Mouse (Mus musculus) myocyte (in vitro differentiated cells): ENCODE results near the gene Hephl1. TPM values are rescaled to one million over a fixed set of nuclear protein-coding genes. Genes with fewer than 3 reads are reported as not detected.
A peak's percentile ranks its signal among the peaks of the same experiment; 100 is the strongest.

Source experiments
- H3K27me3 ChIP-seq: one replicate; pipeline ENCODE4 v1.6.1; 2011; ENCODE audit not compliant: control insufficient read depth, insufficient read depth, insufficient read length
- H3K36me3 ChIP-seq: one replicate; pipeline ENCODE4 v1.6.1; 2011; ENCODE audit not compliant: control insufficient read depth, insufficient read depth
- H3K4me2 ChIP-seq: one replicate; pipeline ENCODE4 v1.6.1; 2011; ENCODE audit warnings: low read depth, control low read depth
- H3K4me3 ChIP-seq: one replicate; pipeline ENCODE4 v1.5.1; 2011; ENCODE audit warnings: mild to moderate bottlenecking, control low read depth, moderate library complexity
- H3K79me2 ChIP-seq: one replicate; pipeline ENCODE4 v1.6.1; 2011; ENCODE audit not compliant: control insufficient read depth, insufficient read depth
- H3ac ChIP-seq: one replicate; pipeline ENCODE4 v1.6.1; 2011; ENCODE audit not compliant: control insufficient read depth, insufficient read length
- CEBPB ChIP-seq: IDR thresholded peaks from 2 replicates; pipeline ENCODE4 v1.6.1; 2011; ENCODE audit warnings: mild to moderate bottlenecking, moderate library complexity; ENCODE audit not compliant: poor library complexity, insufficient read depth, severe bottlenecking
- E2F4 ChIP-seq: IDR thresholded peaks from one replicate; pipeline ENCODE4 v1.6.1; 2011; ENCODE audit warnings: mild to moderate bottlenecking, control low read depth, moderate library complexity; ENCODE audit not compliant: insufficient read depth
- MAX ChIP-seq: IDR thresholded peaks from one replicate; pipeline ENCODE4 v1.6.1; 2011; ENCODE audit warnings: low read depth, mild to moderate bottlenecking, control low read depth
- MYOD1 ChIP-seq, 3 experiments: IDR thresholded peaks; one replicate each; pipeline ENCODE4 v1.6.1; 2011; ENCODE audit warnings: control low read depth in 2 of 3, low read depth in 2 of 3, mild to moderate bottlenecking in 2 of 3, moderate library complexity in 1 of 3; ENCODE audit not compliant: insufficient read length in 2 of 3, control insufficient read depth in 1 of 3
- MYOG ChIP-seq, 3 experiments: IDR thresholded peaks; one replicate each; pipeline ENCODE4 v1.6.1; 2011; ENCODE audit warnings: control low read depth in 2 of 3, low read depth in 2 of 3, mild to moderate bottlenecking in 2 of 3; ENCODE audit not compliant: insufficient read length in 2 of 3, control insufficient read depth in 1 of 3, insufficient read depth in 1 of 3
- POLR2A ChIP-seq: IDR thresholded peaks from one replicate; pipeline ENCODE4 v1.6.1; 2011; ENCODE audit warnings: low read depth, mild to moderate bottlenecking, control low read depth, moderate library complexity; ENCODE audit not compliant: insufficient read length
- POLR2AphosphoS2 ChIP-seq: IDR thresholded peaks from one replicate; pipeline ENCODE4 v1.6.1; 2011; ENCODE audit warnings: low read depth, control low read depth; ENCODE audit not compliant: insufficient read length
- REST ChIP-seq: IDR thresholded peaks from one replicate; pipeline ENCODE4 v1.6.1; 2011; ENCODE audit warnings: mild to moderate bottlenecking, control low read depth, moderate library complexity; ENCODE audit not compliant: insufficient read depth, insufficient read length
- SRF ChIP-seq: IDR thresholded peaks from one replicate; pipeline ENCODE4 v1.6.1; 2011; ENCODE audit warnings: low read depth; ENCODE audit not compliant: control insufficient read depth, insufficient read length
- TCF12 ChIP-seq: IDR thresholded peaks from one replicate; pipeline ENCODE4 v1.6.1; 2011; ENCODE audit warnings: mild to moderate bottlenecking, control low read depth; ENCODE audit not compliant: poor library complexity, insufficient read depth, severe bottlenecking
- TCF3 ChIP-seq: IDR thresholded peaks from one replicate; pipeline ENCODE4 v1.6.1; 2011; ENCODE audit warnings: low read depth, control low read depth; ENCODE audit not compliant: insufficient read length
- USF1 ChIP-seq: IDR thresholded peaks from one replicate; pipeline ENCODE4 v1.6.1; 2011; ENCODE audit warnings: low read depth, mild to moderate bottlenecking, control low read depth, moderate library complexity
- polyA plus RNA-seq: library from polyadenylated mRNA; unstranded; fragments of >200 nt; fragmentation: generic; extraction: Trizol; gene quantifications from one replicate; pipeline ENCODE4 v1.2.1, GENCODE M21; 2012; ENCODE audit warnings: missing spikeins

Hephl1 gene
- polyA plus RNA-seq, 1 experiment, result 10.6 TPM

- Histone ChIP-seq H3ac (no peak overlapping the region), H3K4me2 (peak overlapping the region; percentile 69), H3K79me2 (peaks cover 14% of the 10 kb centered on the region), H3K36me3 (no peaks in the 10 kb centered on the region), H3K4me3 (peak overlapping the region; percentile 9), H3K27me3 (no peaks in the 10 kb centered on the region)
- TF ChIP-seq MYOD1 (IDR thresholded peaks at IDR 0.05; ENCODE audit: control insufficient read depth in 1 of 3, insufficient read length in 2 of 3, low read depth in 2 of 3) (peak; percentile 76 to 90 (median 80)), CEBPB (no peak), TCF12 (peak; percentile 45), MAX (no peak)
Measured at GRCm38 (mm10) chr9:15114102-15114501, 2.2 kb upstream of the Hephl1 start.

- no peaks in the 10 kb centered on the region for H3K27me3 ChIP-seq
- TF ChIP-seq MYOG (IDR thresholded peaks at IDR 0.05; ENCODE audit: control insufficient read depth in 1 of 3, insufficient read depth in 1 of 3, insufficient read length in 2 of 3, low read depth in 2 of 3) (no peak), MYOD1 (IDR thresholded peaks at IDR 0.05; ENCODE audit: control insufficient read depth in 1 of 3, insufficient read length in 2 of 3, low read depth in 2 of 3) (no peak), MAX (no peak), SRF (no peak), TCF12 (no peak), E2F4 (no peak), CEBPB (no peak), REST (no peak), TCF3 (no peak), USF1 (no peak), POLR2AphosphoS2 (no peak), POLR2A (no peak)
Measured at GRCm38 (mm10) chr9:15108101-15108500, 3.8 kb downstream of the Hephl1 start.

GRCm38 (mm10) chr9:15105136-15105535 is 6.8 kb downstream of the Hephl1 start:
- Histone ChIP-seq H3K4me2 (no peak overlapping the region), H3K36me3 (no peaks in the 10 kb centered on the region), H3ac (no peak overlapping the region), H3K27me3 (no peaks in the 10 kb centered on the region), H3K4me3 (no peak overlapping the region), H3K79me2 (peaks cover 7% of the 10 kb centered on the region)
- no peak for TF ChIP-seq MAX
- TF ChIP-seq USF1, result no peak
- TF ChIP-seq POLR2A, result no peak
- peak; percentile 56 for TF ChIP-seq TCF3
- peak; percentile 95 to 100 (median 99) for TF ChIP-seq MYOG (IDR thresholded peaks at IDR 0.05; ENCODE audit: control insufficient read depth in 1 of 3, insufficient read depth in 1 of 3, insufficient read length in 2 of 3, low read depth in 2 of 3)
- TF ChIP-seq CEBPB, result no peak
- no peak for TF ChIP-seq REST
- peak; percentile 85 for TF ChIP-seq TCF12
- peak; percentile 95 to 98 (median 96) for TF ChIP-seq MYOD1 (IDR thresholded peaks at IDR 0.05; ENCODE audit: control insufficient read depth in 1 of 3, insufficient read length in 2 of 3, low read depth in 2 of 3)
- TF ChIP-seq SRF, result no peak
- no peak for TF ChIP-seq E2F4

More at GRCm38 (mm10) chr9:15108101-15108500, 3.8 kb downstream of the Hephl1 start:
- Histone ChIP-seq H3ac (no peak overlapping the region), H3K79me2 (peaks cover 14% of the 10 kb centered on the region), H3K4me3 (no peak overlapping the region), H3K36me3 (no peaks in the 10 kb centered on the region), H3K4me2 (peak overlapping the region; percentile 49)

- TF ChIP-seq POLR2A (peak; percentile 30), MYOG (IDR thresholded peaks at IDR 0.05; ENCODE audit: control insufficient read depth in 1 of 3, insufficient read depth in 1 of 3, insufficient read length in 2 of 3, low read depth in 2 of 3) (peak in 2 of 3 experiments; percentile 41 to 71), MYOD1 (IDR thresholded peaks at IDR 0.05; ENCODE audit: control insufficient read depth in 1 of 3, insufficient read length in 2 of 3, low read depth in 2 of 3) (peak in 2 of 3 experiments; percentile 46 to 79), E2F4 (no peak), TCF12 (no peak), REST (no peak), MAX (no peak), SRF (no peak), TCF3 (no peak), USF1 (no peak), CEBPB (peak; percentile 80; the same call in 1 of the 2 replicates), POLR2AphosphoS2 (peak; percentile 17)
- Histone ChIP-seq H3K4me2 (peak overlapping the region; percentile 48), H3K27me3 (no peaks in the 10 kb centered on the region), H3K4me3 (no peak overlapping the region), H3K36me3 (no peaks in the 10 kb centered on the region), H3ac (peak overlapping the region; percentile 38), H3K79me2 (no peaks in the 10 kb centered on the region)
Measured at GRCm38 (mm10) chr9:15103579-15104300, 8.2 kb downstream of the Hephl1 start.
